Mouse (Mus musculus) small intestine, adult 2 months (tissue): ENCODE data around the gene Lfng.

Experiments used
- CTCF ChIP-seq: fragments of 200-500 bp; IDR thresholded peaks from 2 replicates; pipeline ENCODE4 v1.5.1; 2012; ENCODE audit warnings: low read depth, mild to moderate bottlenecking, control low read depth, inconsistent platforms, low read length, moderate library complexity, mixed read lengths; ENCODE audit not compliant: insufficient replicate concordance, insufficient read length; ENCODE audit errors: extremely low read depth
- POLR2A ChIP-seq: fragments of 200-500 bp; IDR thresholded peaks from 2 replicates; pipeline ENCODE4 v1.6.1; 2012; ENCODE audit warnings: low read depth, mild to moderate bottlenecking, control low read depth, inconsistent platforms, low read length, moderate library complexity

- TF ChIP-seq CTCF (no peak), POLR2A (no peak)
These were observed 4.6 kb upstream of the Lfng start for GRCm38 (mm10) chr5:140602540-140602939.
